15 mouse cellular contexts compared by ENCODE assay signal in the genomic region with DNA sequence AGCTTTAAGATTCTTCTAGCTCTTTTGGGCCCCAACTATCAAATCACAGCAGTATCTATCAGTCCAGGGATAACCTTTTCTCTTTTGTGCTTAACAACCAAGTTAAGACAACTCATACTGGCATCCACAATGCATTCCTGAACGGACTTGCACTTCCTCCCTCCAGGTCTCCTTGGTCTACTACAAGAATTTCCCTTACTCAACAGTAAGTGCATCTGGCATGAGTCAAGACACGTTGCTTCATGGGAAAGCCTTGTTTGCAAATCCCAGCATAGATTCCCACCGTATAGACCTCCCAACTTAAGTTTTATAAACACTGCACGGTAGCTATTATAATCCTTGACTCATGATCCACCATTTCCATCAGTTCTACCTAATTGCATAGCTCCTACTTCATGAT. TPM values are rescaled to one million over a fixed set of nuclear protein-coding genes. Genes with fewer than 3 reads are reported as not detected.
DNase-seq lines count a peak whose midpoint lies in the region.
"Had no signal": no experiment of that assay in that cellular context is flagged by ENCODE, and none has a peak within 500 bp of the region (broad histone marks: within the 10 kb centered on the region; RNA-seq: fewer than 3 reads in every experiment).

No protein-coding gene starts in this region.

- peak overlapping the region; percentile 30; the same call in 1 of the 2 replicates for H3K27ac ChIP-seq in brown adipose tissue, adult 24 weeks (replicated peaks; ENCODE audit: low read depth, low read length)
- H3K27ac ChIP-seq: embryonic facial prominence, embryonic 10.5 days; embryonic facial prominence, embryonic 12.5 days; forebrain, embryonic 13.5 days; forebrain, embryonic 15.5 days had no signal

- peak; percentile 71 for DNase-seq in heart, adult 11 months
- no peak for DNase-seq in heart, adult 8-10 months (ENCODE audit: low spot score)
- peak; percentile 38 for DNase-seq in 3T3-L1 (ENCODE audit: low read depth, low spot score)
- DNase-seq in fibroblast of lung, adult 2 months (ENCODE audit: low read depth) = peak; percentile 27
- DNase-seq in neural tube, embryonic 10.5 days (ENCODE audit: extremely low spot score, low spot score) = no peak
- no peak for DNase-seq in gastrocnemius, postnatal 4 days (ENCODE audit: low spot score in 2 of 2)
- DNase-seq: adrenal gland, adult 2 months; adrenal gland, postnatal 10 days; adrenal gland, postnatal 25 days; forebrain, postnatal 0 days had no signal

- H3K4me3 ChIP-seq in brown adipose tissue, adult 24 weeks (ENCODE audit: insufficient read depth, low read depth, low read length) = no peak overlapping the region
- H3K4me3 ChIP-seq: embryonic facial prominence, embryonic 10.5 days; embryonic facial prominence, embryonic 12.5 days; forebrain, embryonic 13.5 days; forebrain, embryonic 15.5 days had no signal

- peaks cover 13% of the 10 kb centered on the region for H3K4me1 ChIP-seq in brown adipose tissue, adult 24 weeks (ENCODE audit: control insufficient read depth, insufficient read depth, insufficient read length, low read length)
- H3K4me1 ChIP-seq: embryonic facial prominence, embryonic 10.5 days; embryonic facial prominence, embryonic 12.5 days; forebrain, embryonic 13.5 days; forebrain, embryonic 15.5 days had no signal

RNA-seq across cellular contexts. Expression of a gene that starts 16.4 kb away (rescaled TPM):
- 100 to 1,000 TPM; 121 to 178 (median 130) TPM for total RNA-seq in heart, adult 8-10 months (2022)
- polyA plus RNA-seq in brown adipose tissue, adult 24 weeks (2012; ENCODE audit: insufficient read depth, insufficient read length, missing spikeins) = 46.7 and 49.3 TPM in 2 replicates
- total RNA-seq in gastrocnemius, postnatal 4 days (2021) = 1 to 10 TPM; 5.6 to 7.6 TPM

Comparison
In these comparisons a context has a peak if more than half of its experiments do, and no peak if none do; other contexts are left out.
1. DNase-seq: peak in heart, adult 11 months (single experiment), 3T3-L1 (single experiment) and fibroblast of lung, adult 2 months (single experiment); none in heart, adult 8-10 months (single experiment), neural tube, embryonic 10.5 days (single experiment) and gastrocnemius, postnatal 4 days (0 of 2).
2. RNA of a gene that starts 16.4 kb away (total RNA-seq): 121 to 178 TPM in heart, adult 8-10 months; 5.6 to 7.6 TPM in gastrocnemius, postnatal 4 days; every median in the first group is over 10 times any median in the second.